Mouse (Mus musculus): ENCODE results near the gene Astn1. TPM values are rescaled to one million over a fixed set of nuclear protein-coding genes. Genes with fewer than 3 reads are reported as not detected.

Gene Astn1
- total and polyA plus RNA-seq, 3 experiments: 0.35 to 0.42 TPM; not detected in 1

GRCm38 (mm10) chr1:158652799-158653198, 290.7 kb downstream of the Astn1 start:
- Histone ChIP-seq H3K27me3 (replicated peaks) (no peaks in the 10 kb centered on the region), H3K27ac (ENCODE audit: insufficient read depth, low read depth) (no peak overlapping the region), H3K4me2 (ENCODE audit: insufficient read depth, low read depth, poor library complexity, severe bottlenecking) (no peak overlapping the region), H3K36me3 (replicated peaks in 1 of 2; ENCODE audit: control insufficient read depth in 1 of 2, insufficient read depth in 1 of 2, low read length in 1 of 2) (no peaks in the 10 kb centered on the region), H3K79me2 (replicated peaks; ENCODE audit: control insufficient read depth, extremely low read depth, insufficient read depth, poor library complexity, severe bottlenecking) (no peaks in the 10 kb centered on the region), H3K4me1 (ENCODE audit: control insufficient read depth in 1 of 2, insufficient read depth in 2 of 2) (peaks cover 0 to 5% of the 10 kb centered on the region in 2 experiments; a peak in 1 of 4 replicates), H3K4me3 (replicated peaks in 1 of 3; ENCODE audit: low read depth in 2 of 3, low read length in 2 of 3, poor library complexity in 1 of 3) (no peak overlapping the region), H3K9ac (ENCODE audit: insufficient read depth, low read depth) (no peak overlapping the region), H3K9me3 (replicated peaks; ENCODE audit: low read length) (no peaks in the 10 kb centered on the region)
- TF ChIP-seq CTCF (conservative IDR thresholded peaks at IDR 0.05 in 1 of 2, IDR thresholded peaks at IDR 0.05 in 1 of 2; ENCODE audit: low read depth in 2 of 2, low read length in 2 of 2) (no peak), MAFK (IDR thresholded peaks at IDR 0.05; ENCODE audit: insufficient replicate concordance, low read length) (no peak), MYC (IDR thresholded peaks at IDR 0.05; ENCODE audit: low read depth, low read length) (no peak), MEF2A (IDR thresholded peaks at IDR 0.05; ENCODE audit: borderline replicate concordance, low read depth, low read length) (no peak), CHD2 (IDR thresholded peaks at IDR 0.05; ENCODE audit: low read length) (no peak), UBTF (IDR thresholded peaks at IDR 0.05; ENCODE audit: low read depth, low read length) (no peak), BHLHE40 (IDR thresholded peaks at IDR 0.05; ENCODE audit: low read depth, low read length) (no peak), SMC3 (IDR thresholded peaks at IDR 0.05; ENCODE audit: low read depth, low read length) (no peak), TBP (conservative IDR thresholded peaks at IDR 0.05; ENCODE audit: low read depth, low read length) (no peak), MAX (IDR thresholded peaks at IDR 0.05; ENCODE audit: low read length) (no peak), KAT2A (IDR thresholded peaks at IDR 0.05; ENCODE audit: insufficient replicate concordance, low read length) (no peak), TCF12 (IDR thresholded peaks at IDR 0.05; ENCODE audit: low read depth, low read length) (no peak), POLR2AphosphoS2 (IDR thresholded peaks at IDR 0.05; ENCODE audit: low read depth, low read length) (no peak), RAD21 (IDR thresholded peaks at IDR 0.05; ENCODE audit: low read depth, low read length) (no peak), RCOR1 (conservative IDR thresholded peaks at IDR 0.05; ENCODE audit: low read depth, low read length) (no peak), NRF1 (IDR thresholded peaks at IDR 0.05; ENCODE audit: low read depth, low read length) (no peak), CHD1 (IDR thresholded peaks at IDR 0.05; ENCODE audit: low read depth, low read length) (no peak), ZKSCAN1 (IDR thresholded peaks at IDR 0.05; ENCODE audit: borderline replicate concordance, low read depth, low read length) (no peak), ZMIZ1 (IDR thresholded peaks at IDR 0.05; ENCODE audit: low read depth, low read length) (no peak)
- in situ Hi-C loops (cut with MboI; ENCODE audit: low pct_ligation_motif_present, low pct_unique_long_range_greater_than_20kb, low sequenced_read_pairs) (loop anchor here (25.0 kb wide), 2 partner anchors 915 to 1090 kb away; no protein-coding TSS in a partner anchor), dilution Hi-C loops (cut with MboI; ENCODE audit: extremely low pct_ligation_motif_present, extremely low pct_unique_long_range_greater_than_20kb, low sequenced_read_pairs) (no loop called here)
- DNase-seq (ENCODE audit: extremely low read depth): no peak

- no peak overlapping the region for H3K9ac ChIP-seq (ENCODE audit: insufficient read depth, low read depth)
- H3K4me1 ChIP-seq (ENCODE audit: control insufficient read depth in 1 of 2, insufficient read depth in 2 of 2): peaks cover 0 to 5% of the 10 kb centered on the region in 2 experiments; a peak in 1 of 4 replicates
- no peaks in the 10 kb centered on the region for H3K79me2 ChIP-seq (replicated peaks; ENCODE audit: control insufficient read depth, extremely low read depth, insufficient read depth, poor library complexity, severe bottlenecking)
- no peak overlapping the region for H3K4me2 ChIP-seq (ENCODE audit: insufficient read depth, low read depth, poor library complexity, severe bottlenecking)
- no peaks in the 10 kb centered on the region for H3K36me3 ChIP-seq (replicated peaks in 1 of 2; ENCODE audit: control insufficient read depth in 1 of 2, insufficient read depth in 1 of 2, low read length in 1 of 2)
- H3K27me3 ChIP-seq (replicated peaks): no peaks in the 10 kb centered on the region
- DNase-seq (ENCODE audit: extremely low read depth): peak; percentile 74
- no peak overlapping the region for H3K27ac ChIP-seq (ENCODE audit: insufficient read depth, low read depth)
- TF ChIP-seq ZC3H11A (IDR thresholded peaks at IDR 0.05; ENCODE audit: low read depth, low read length) (peak; percentile 62), RAD21 (IDR thresholded peaks at IDR 0.05; ENCODE audit: low read depth, low read length) (peak; percentile 69), UBTF (IDR thresholded peaks at IDR 0.05; ENCODE audit: low read depth, low read length) (no peak), SMC3 (IDR thresholded peaks at IDR 0.05; ENCODE audit: low read depth, low read length) (peak; percentile 94), POLR2AphosphoS2 (IDR thresholded peaks at IDR 0.05; ENCODE audit: low read depth, low read length) (no peak), CTCF (conservative IDR thresholded peaks at IDR 0.05 in 1 of 2, IDR thresholded peaks at IDR 0.05 in 1 of 2; ENCODE audit: low read depth in 2 of 2, low read length in 2 of 2) (peak in 1 of 2 experiments; percentile 86; a peak in 2 of 4 replicates), BHLHE40 (IDR thresholded peaks at IDR 0.05; ENCODE audit: low read depth, low read length) (no peak)
- H3K4me3 ChIP-seq (replicated peaks in 1 of 3; ENCODE audit: low read depth in 2 of 3, low read length in 2 of 3, poor library complexity in 1 of 3): no peak overlapping the region
- dilution Hi-C loops (cut with MboI; ENCODE audit: extremely low pct_ligation_motif_present, extremely low pct_unique_long_range_greater_than_20kb, low sequenced_read_pairs) (no loop called here), in situ Hi-C loops (cut with MboI; ENCODE audit: low pct_ligation_motif_present, low pct_unique_long_range_greater_than_20kb, low sequenced_read_pairs) (loop anchor here (25.0 kb wide), 2 partner anchors 917 to 1092 kb away; no protein-coding TSS in a partner anchor)
- H3K9me3 ChIP-seq (replicated peaks; ENCODE audit: low read length): no peaks in the 10 kb centered on the region
Observed at GRCm38 (mm10) chr1:158653808-158654520, 291.9 kb downstream of the Astn1 start.

Data from CH12.LX (cell line).